Comparison of ENCODE assay signal across 32 mouse cellular contexts in genomic region chr14:44869686-44870085, GRCm38 (mm10). TPM values are rescaled to one million over a fixed set of nuclear protein-coding genes. Genes with fewer than 3 reads are reported as not detected.
A peak's percentile ranks its signal among the peaks of the same experiment; 100 is the strongest.
DNase-seq lines count a peak whose midpoint lies in the region; ATAC-seq and TF ChIP-seq lines count a peak whose summit lies in the region.
"Had no signal": no experiment of that assay in that cellular context is flagged by ENCODE, and none has a peak within 500 bp of the region (broad histone marks: within the 10 kb centered on the region; RNA-seq: fewer than 3 reads in every experiment).

No protein-coding gene starts in this region.

- no peaks in the 10 kb centered on the region for H3K36me3 ChIP-seq in lung, embryonic 14.5 days (ENCODE audit: insufficient read depth)
- H3K36me3 ChIP-seq: embryonic facial prominence, embryonic 12.5 days; heart, embryonic 10.5 days; heart, embryonic 15.5 days; hindbrain, embryonic 12.5 days; intestine, embryonic 15.5 days; neural tube, embryonic 13.5 days had no signal

- 33% methylated on average over 6 of the region's 6 CpGs for WGBS in lung, embryonic 14.5 days

- ATAC-seq in lung, embryonic 14.5 days (ENCODE audit: insufficient read depth): peak; percentile 86
- no peak for ATAC-seq in megakaryocyte progenitor cell, adult 5-6 weeks (replicated peaks; ENCODE audit: poor library complexity)
- ATAC-seq: CD4-positive, CD25-positive, alpha-beta regulatory T cell, adult 4 months; forebrain, postnatal 0 days; hindbrain, postnatal 0 days; intestine, embryonic 15.5 days had no signal

- DNase-seq in urinary bladder, postnatal 14 days (ENCODE audit: low spot score): peak; percentile 8
- no peak for DNase-seq in urinary bladder, postnatal 25 days (ENCODE audit: low spot score)
- peak; percentile 63 for DNase-seq in lung, embryonic 14.5 days
- DNase-seq in lung, postnatal 14 days: peak; percentile 62
- no peak for DNase-seq in left cerebral cortex, adult 9 months (ENCODE audit: low spot score in 2 of 2)
- no peak for DNase-seq in thymus, postnatal 4 days
- DNase-seq: adrenal gland, adult 8-10 months; cerebellum, adult 8-10 months; cerebellum, postnatal 25 days; forebrain, postnatal 0 days; kidney, adult 8-10 months; kidney, postnatal 4 days; liver; right cerebral cortex, postnatal 4 days; thymus, adult 2 months; thymus, postnatal 36 days had no signal

- TF ChIP-seq CTCF in lung, embryonic 14.5 days (IDR thresholded peaks at IDR 0.05; ENCODE audit: low read depth): no peak

- H3K4me2 ChIP-seq in lung, embryonic 14.5 days: no peak overlapping the region
- H3K4me2 ChIP-seq: embryonic facial prominence, embryonic 12.5 days; heart, embryonic 15.5 days; hindbrain, embryonic 12.5 days; intestine, embryonic 15.5 days; midbrain, embryonic 11.5 days; neural tube, embryonic 13.5 days had no signal

- no peak overlapping the region; the same call in 1 of the 2 replicates for H3K27ac ChIP-seq in lung, embryonic 14.5 days (ENCODE audit: low read depth)
- H3K27ac ChIP-seq: embryonic facial prominence, embryonic 12.5 days; heart, embryonic 10.5 days; heart, embryonic 15.5 days; hindbrain, embryonic 12.5 days; hindbrain, postnatal 0 days; intestine, embryonic 15.5 days; kidney, postnatal 0 days; liver, embryonic 14.5 days; neural tube, embryonic 13.5 days had no signal

- H3K4me1 ChIP-seq in lung, embryonic 14.5 days (ENCODE audit: insufficient read depth): no peaks in the 10 kb centered on the region
- H3K4me1 ChIP-seq: embryonic facial prominence, embryonic 12.5 days; heart, embryonic 10.5 days; heart, embryonic 15.5 days; hindbrain, embryonic 12.5 days; intestine, embryonic 15.5 days; neural tube, embryonic 13.5 days had no signal

- no peaks in the 10 kb centered on the region for H3K9me3 ChIP-seq in lung, embryonic 14.5 days (ENCODE audit: low read depth, low read length)
- H3K9me3 ChIP-seq: embryonic facial prominence, embryonic 12.5 days; heart, embryonic 10.5 days; heart, embryonic 15.5 days; hindbrain, embryonic 12.5 days; intestine, embryonic 15.5 days; neural tube, embryonic 13.5 days had no signal

- H3K4me3 ChIP-seq in lung, embryonic 14.5 days (ENCODE audit: low read depth, low read length): no peak overlapping the region
- H3K4me3 ChIP-seq: embryonic facial prominence, embryonic 12.5 days; heart, embryonic 10.5 days; heart, embryonic 15.5 days; hindbrain, embryonic 12.5 days; intestine, embryonic 15.5 days; myocyte; neural tube, embryonic 13.5 days had no signal

- H3K9ac ChIP-seq in lung, embryonic 14.5 days: no peak overlapping the region
- H3K9ac ChIP-seq: embryonic facial prominence, embryonic 12.5 days; forebrain, postnatal 0 days; heart, embryonic 15.5 days; hindbrain, embryonic 12.5 days; intestine, embryonic 15.5 days; liver, embryonic 14.5 days; neural tube, embryonic 13.5 days had no signal

- no peaks in the 10 kb centered on the region for H3K27me3 ChIP-seq in lung, embryonic 14.5 days (ENCODE audit: insufficient read depth, low read length)
- H3K27me3 ChIP-seq: embryonic facial prominence, embryonic 12.5 days; heart, embryonic 15.5 days; hindbrain, embryonic 12.5 days; intestine, embryonic 15.5 days; neural tube, embryonic 13.5 days had no signal

RNA-seq across cellular contexts. Expression of gene Ptgdr, which starts 10.5 kb away (rescaled TPM):
- polyA plus RNA-seq in lung, embryonic 14.5 days (2014; fragmentation: Nextera tagmentation; extraction: Ambion mirVana): 0.07 and 0.09 TPM in 2 replicates
- not detected in 2 replicates for total RNA-seq in megakaryocyte progenitor cell, adult 5-6 weeks (2015)
- total RNA-seq in megakaryocyte progenitor cell, adult 5-6 weeks (2017): not detected in 2 replicates
- total RNA-seq: adrenal gland, adult 8-10 months; granulocyte monocyte progenitor cell, adult 5-6 weeks; heart, postnatal 25 days had no signal
- polyA plus RNA-seq: CD4-positive, CD25-positive, alpha-beta regulatory T cell, adult 4 months; forebrain, embryonic 11.5 days; heart, embryonic 10.5 days; heart, embryonic 15.5 days; intestine, embryonic 15.5 days; kidney, postnatal 0 days; liver, embryonic 14.5 days; midbrain, embryonic 11.5 days; myocyte had no signal

Comparison
In these comparisons a context has a peak if more than half of its experiments do, and no peak if none do; other contexts are left out.
1. DNase-seq: peak in urinary bladder, postnatal 14 days (single experiment), lung, embryonic 14.5 days (single experiment) and lung, postnatal 14 days (single experiment); none in urinary bladder, postnatal 25 days (single experiment), left cerebral cortex, adult 9 months (0 of 2) and thymus, postnatal 4 days (single experiment).